Mouse (Mus musculus): ENCODE measurements at regions not wholly inside any gene's neighbourhood (a gene's known extent, or its start where the extent isn't known, plus 50 kb on each side); places are given as distances from the start of the nearest gene placed in this dataset.

- no peak for DNase-seq (ENCODE audit: low spot score)
Measured at GRCm38 (mm10) chr11:112449632-112450031, 332.4 kb upstream of the Sox9 start.

GRCm38 (mm10) chr11:112450227-112450626 is 331.8 kb upstream of the Sox9 start:
- no peak for DNase-seq (ENCODE audit: low spot score)

GRCm38 (mm10) chr11:112458075-112458474 is 323.9 kb upstream of the Sox9 start:
- no peak for DNase-seq (ENCODE audit: low spot score)

- no peak for DNase-seq (ENCODE audit: low spot score)
Measured at GRCm38 (mm10) chr11:112463121-112463520, 318.9 kb upstream of the Sox9 start.

- no peak for DNase-seq (ENCODE audit: low spot score)
Measured at GRCm38 (mm10) chr11:112464386-112464785, 317.6 kb upstream of the Sox9 start.

- DNase-seq (ENCODE audit: low spot score): no peak
Measured at GRCm38 (mm10) chr11:112470336-112470735, 311.7 kb upstream of the Sox9 start.

- no peak for DNase-seq (ENCODE audit: low spot score)
Measured at GRCm38 (mm10) chr11:112473237-112473636, 308.8 kb upstream of the Sox9 start.

GRCm38 (mm10) chr11:112473681-112474080 is 308.3 kb upstream of the Sox9 start:
- DNase-seq (ENCODE audit: low spot score): no peak

- no peak for DNase-seq (ENCODE audit: low spot score)
Measured at GRCm38 (mm10) chr11:112480360-112480759, 301.7 kb upstream of the Sox9 start.

- DNase-seq (ENCODE audit: low spot score): no peak
Measured at GRCm38 (mm10) chr11:112501781-112502180, 280.2 kb upstream of the Sox9 start.

GRCm38 (mm10) chr11:112519076-112519475 is 262.9 kb upstream of the Sox9 start:
- no peak for DNase-seq (ENCODE audit: low spot score)

- no peak for DNase-seq (ENCODE audit: low spot score)
Measured at GRCm38 (mm10) chr11:112524983-112525382, 257.0 kb upstream of the Sox9 start.

GRCm38 (mm10) chr11:112542573-112542972 is 239.5 kb upstream of the Sox9 start:
- DNase-seq (ENCODE audit: low spot score): no peak

- no peak for DNase-seq (ENCODE audit: low spot score)
Measured at GRCm38 (mm10) chr11:112543473-112543872, 238.6 kb upstream of the Sox9 start.

- no peak for DNase-seq (ENCODE audit: low spot score)
Measured at GRCm38 (mm10) chr11:112545231-112546010, 236.6 kb upstream of the Sox9 start.

GRCm38 (mm10) chr11:112546162-112546561 is 235.9 kb upstream of the Sox9 start:
- DNase-seq (ENCODE audit: low spot score): no peak

- no peak for DNase-seq (ENCODE audit: low spot score)
Measured at GRCm38 (mm10) chr11:112552838-112553237, 229.2 kb upstream of the Sox9 start.

- no peak for DNase-seq (ENCODE audit: low spot score)
Measured at GRCm38 (mm10) chr11:112563027-112563426, 219.0 kb upstream of the Sox9 start.

- DNase-seq (ENCODE audit: low spot score): no peak
Measured at GRCm38 (mm10) chr11:112564706-112565215, 217.3 kb upstream of the Sox9 start.

- DNase-seq (ENCODE audit: low spot score): no peak
Measured at GRCm38 (mm10) chr11:112566071-112566470, 216.0 kb upstream of the Sox9 start.

GRCm38 (mm10) chr11:112587386-112587785 is 194.6 kb upstream of the Sox9 start:
- DNase-seq (ENCODE audit: low spot score): no peak

GRCm38 (mm10) chr11:112588088-112588487 is 193.9 kb upstream of the Sox9 start:
- DNase-seq (ENCODE audit: low spot score): no peak

GRCm38 (mm10) chr11:112590214-112590613 is 191.8 kb upstream of the Sox9 start:
- DNase-seq (ENCODE audit: low spot score): peak; percentile 21
